Mouse (Mus musculus): ENCODE measurements around the gene Fkbpl.

The Fkbpl gene

DNA sequence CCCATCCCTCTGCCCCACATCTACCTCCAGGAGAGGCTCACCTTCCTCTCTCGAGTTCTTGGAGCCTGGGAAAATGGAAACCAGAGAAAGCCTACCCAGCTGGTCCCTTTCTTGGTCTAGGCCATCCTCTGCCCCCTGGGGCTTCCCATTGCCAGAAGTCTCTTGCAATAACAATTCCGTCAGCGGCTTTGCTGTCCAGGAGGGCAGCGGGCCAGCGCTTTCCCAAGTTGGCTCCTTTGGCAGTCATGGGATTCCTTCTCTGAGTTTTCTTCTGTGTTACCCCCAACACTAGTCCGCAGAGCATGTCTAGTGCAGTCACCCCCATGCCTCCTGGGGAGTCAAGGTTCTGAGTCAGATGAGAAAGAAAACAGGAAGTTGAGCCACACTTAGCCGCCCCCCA, 48.3 kb downstream of the Fkbpl start:
- DNase-seq (ENCODE audit: low read depth, low spot score): no peak
